Mouse (Mus musculus) cortical plate, adult 2 months (tissue): Measurements from ENCODE around the gene Slc8a1.

Experiments used
- CTCF ChIP-seq: fragments of 200-500 bp; IDR thresholded peaks from 2 replicates; pipeline ENCODE4 v1.5.1; 2011; ENCODE audit warnings: mild to moderate bottlenecking, control low read depth, low read length; ENCODE audit not compliant: insufficient read depth; ENCODE audit errors: extremely low read depth
- POLR2A ChIP-seq: fragments of 200-500 bp; IDR thresholded peaks from 2 replicates; pipeline ENCODE4 v1.6.1; 2011; ENCODE audit warnings: mild to moderate bottlenecking, low read length, control low read depth; ENCODE audit not compliant: insufficient read depth; ENCODE audit errors: extremely low read depth

DNA sequence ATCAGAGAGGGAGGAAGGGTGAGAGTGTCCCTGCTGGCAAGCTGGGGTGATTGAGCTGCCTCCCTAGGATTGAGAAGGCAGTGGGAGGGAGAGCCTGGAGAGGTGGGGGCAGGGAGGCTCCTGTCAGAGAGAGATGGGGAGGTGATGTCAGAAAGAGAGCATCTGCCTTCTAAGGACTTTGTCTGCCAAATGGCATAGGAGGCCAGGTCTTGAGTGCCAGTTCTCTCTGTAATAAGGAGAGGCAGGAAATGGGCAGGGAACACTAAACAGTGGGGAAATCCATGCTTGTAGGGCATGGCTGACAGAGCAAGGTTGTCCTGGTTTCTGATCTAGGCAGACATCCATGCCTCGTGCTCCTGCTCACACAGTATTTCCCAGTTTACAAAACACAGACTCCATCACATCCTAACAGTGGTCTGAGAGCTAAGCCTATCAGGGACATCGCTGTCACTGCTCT is 117.0 kb downstream of the Slc8a1 start:
- TF ChIP-seq CTCF (no peak), POLR2A (no peak)
